Mouse (Mus musculus) right cerebral cortex, postnatal 14 days (tissue): ENCODE measurements at regions not wholly inside any gene's neighbourhood (a gene's known extent, or its start where the extent isn't known, plus 50 kb on each side); places are given as distances from the start of the nearest gene placed in this dataset.

Experiments used
- DNase-seq: peaks from one replicate; pipeline ENCODE4 v3.0.0; 2022

DNA sequence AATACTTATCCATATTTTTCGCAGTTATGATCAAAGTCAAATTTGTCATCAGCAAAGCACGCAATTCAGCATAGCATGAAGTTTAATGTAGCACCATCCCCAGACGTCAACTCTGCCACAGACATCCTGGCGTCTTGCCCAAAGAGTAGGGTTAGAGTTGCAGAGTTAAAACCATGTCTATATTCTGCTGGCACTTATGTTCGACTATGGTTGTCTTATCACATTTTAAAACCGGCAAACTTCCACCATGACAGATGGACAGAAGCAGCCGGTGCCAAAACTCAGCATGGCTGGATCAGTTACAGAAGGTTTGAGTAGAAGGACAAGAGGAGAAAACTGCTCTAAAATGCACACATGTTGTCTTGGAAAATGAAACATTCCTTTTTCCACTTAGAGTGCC, 1383.6 kb upstream of the Slc39a10 start:
- peak; percentile 3 for DNase-seq

GRCm38 (mm10) chr1:48275666-48276065, 1383.0 kb upstream of the Slc39a10 start:
- no peak for DNase-seq
